Mouse (Mus musculus): ENCODE data around the gene Lst1. TPM values are rescaled to one million over a fixed set of nuclear protein-coding genes. Genes with fewer than 3 reads are reported as not detected.
A peak's percentile ranks its signal among the peaks of the same experiment; 100 is the strongest.
"Not testable (repeated sequence)": the region's sequence is repeated elsewhere in the genome, so short reads cannot be mapped to it uniquely, and the experiment has no call there.

Gene Lst1
- polyA plus RNA-seq (2015; fragmentation: Nextera tagmentation; extraction: Ambion mirVana) = 23.7 and 25.1 TPM in 2 replicates

- Histone ChIP-seq H3K9ac (no peak within 1 kb of the TSS), H3K4me2 (no peak within 1 kb of the TSS; the same call in 1 of the 2 replicates), H3K4me1 (peaks cover 9% of the 10 kb centered on the region), H3K4me3 (replicated peaks) (no peak within 1 kb of the TSS), H3K27me3 (replicated peaks) (no peaks in the 10 kb centered on the region), H3K27ac (peak within 1 kb of the TSS; percentile 31; the same call in 1 of the 2 replicates), H3K9me3 (no peaks in the 10 kb centered on the region), H3K36me3 (no peaks in the 10 kb centered on the region)
- 58% methylated on average over 7 of the region's 7 CpGs for WGBS
- no peak for ATAC-seq (ENCODE audit: insufficient read depth, low FRiP score, low read depth)
These were observed at the start of gene Lst1 for GRCm38 (mm10) chr17:35187959-35188610. Gene Lst1, minus strand, starts transcription at chr17:35188439.

DNA sequence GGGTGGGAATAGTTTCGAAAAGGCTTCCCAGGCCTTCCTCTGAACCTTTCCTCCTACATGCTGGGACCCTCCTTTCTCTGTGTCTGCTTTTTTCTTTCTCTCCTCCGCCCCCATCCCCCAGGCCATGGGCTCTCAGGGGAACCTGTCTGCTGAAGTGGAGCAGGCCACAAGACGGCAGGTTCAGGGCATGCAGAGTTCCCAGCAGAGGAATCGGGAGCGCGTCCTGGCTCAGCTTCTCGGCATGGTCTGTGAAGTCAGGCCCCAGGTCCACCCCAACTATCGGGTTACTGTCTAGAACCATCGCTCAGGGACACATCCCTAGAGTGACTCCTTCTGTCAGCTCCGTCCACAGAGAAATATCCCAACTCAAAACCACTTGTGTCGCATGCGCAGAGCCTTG is 49.3 kb upstream of the Lst1 start:
- no peak overlapping the region for H3K9ac ChIP-seq
- H3K27ac ChIP-seq = no peak overlapping the region
- no peak for ATAC-seq (ENCODE audit: insufficient read depth, low FRiP score, low read depth)
- no peaks in the 10 kb centered on the region for H3K36me3 ChIP-seq
- 90% methylated on average over 12 of the region's 12 CpGs for WGBS
- H3K9me3 ChIP-seq = no peaks in the 10 kb centered on the region
- H3K4me3 ChIP-seq (replicated peaks) = no peak overlapping the region
- no peak overlapping the region for H3K4me2 ChIP-seq
- peaks cover 34% of the 10 kb centered on the region for H3K4me1 ChIP-seq
- no peaks in the 10 kb centered on the region for H3K27me3 ChIP-seq (replicated peaks)

DNA sequence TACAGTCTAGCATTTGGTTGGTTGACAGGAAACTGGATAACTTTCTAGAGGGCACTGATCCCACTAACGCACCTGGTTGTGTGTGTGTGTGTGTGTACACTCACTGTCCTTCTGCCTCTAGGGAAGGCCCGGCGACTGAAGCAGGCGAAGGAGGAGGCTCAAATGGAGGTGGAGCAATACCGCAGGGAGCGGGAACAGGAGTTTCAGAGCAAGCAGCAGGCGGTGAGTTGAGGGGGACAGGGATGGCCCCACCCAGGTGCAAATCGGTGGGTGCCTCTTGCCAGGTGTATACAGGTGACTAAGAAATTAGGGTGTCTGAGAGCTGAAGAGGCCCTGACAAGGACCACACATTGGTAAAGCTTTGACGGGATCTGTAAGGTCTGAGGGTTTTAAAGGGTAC is 48.8 kb upstream of the Lst1 start:
- H3K9ac ChIP-seq = no peak overlapping the region

DNA sequence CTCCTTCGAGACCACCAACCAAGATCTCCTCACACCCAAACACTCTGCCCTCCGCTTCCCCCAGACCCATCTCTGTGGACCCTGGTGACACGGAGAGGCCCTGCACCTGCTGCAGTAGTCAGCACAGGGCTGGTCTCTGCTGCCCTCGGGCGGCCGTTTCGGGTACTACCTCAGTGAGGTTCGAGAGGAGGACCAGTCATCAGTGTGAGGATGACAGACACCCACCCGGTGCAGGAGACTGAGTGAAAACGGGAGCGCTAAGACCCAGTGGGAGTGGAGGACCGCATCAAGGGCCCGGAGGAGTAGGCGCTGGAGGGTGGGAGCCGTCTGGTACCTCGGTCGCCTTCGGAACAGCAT is 48.1 kb upstream of the Lst1 start:
- Histone ChIP-seq H3K9ac (peak overlapping the region; percentile 17; the same call in 1 of the 2 replicates), H3K4me3 (replicated peaks) (peak overlapping the region; percentile 58), H3K9me3 (no peaks in the 10 kb centered on the region), H3K4me1 (peaks cover 43% of the 10 kb centered on the region), H3K27ac (peak overlapping the region; percentile 95), H3K4me2 (peak overlapping the region; percentile 79), H3K36me3 (peaks cover under 1% of the 10 kb centered on the region; the same call in 1 of the 2 replicates), H3K27me3 (replicated peaks) (no peaks in the 10 kb centered on the region)
- peak; percentile 57 for ATAC-seq (ENCODE audit: insufficient read depth, low FRiP score, low read depth)
- under 1% methylated on average over 18 of the region's 18 CpGs for WGBS

More for the DNA sequence above, 48.8 kb upstream of the Lst1 start:
- Histone ChIP-seq H3K27ac (no peak overlapping the region), H3K4me3 (replicated peaks) (no peak overlapping the region), H3K9me3 (no peaks in the 10 kb centered on the region), H3K4me1 (peaks cover 39% of the 10 kb centered on the region), H3K27me3 (replicated peaks) (no peaks in the 10 kb centered on the region), H3K4me2 (no peak overlapping the region), H3K36me3 (no peaks in the 10 kb centered on the region)
- WGBS = 80% methylated on average over 9 of the region's 9 CpGs
- no peak for ATAC-seq (ENCODE audit: insufficient read depth, low FRiP score, low read depth)

- no peaks in the 10 kb centered on the region for H3K9me3 ChIP-seq
- peak within 1 kb of the TSS; percentile 70 for H3K9ac ChIP-seq
- peaks cover 41% of the 10 kb centered on the region for H3K4me1 ChIP-seq
- H3K4me3 ChIP-seq (replicated peaks) = peak within 1 kb of the TSS; percentile 58
- ATAC-seq (ENCODE audit: insufficient read depth, low FRiP score, low read depth) = peak; percentile 80
- H3K27me3 ChIP-seq (replicated peaks) = no peaks in the 10 kb centered on the region
- H3K36me3 ChIP-seq = peaks cover 5% of the 10 kb centered on the region; the same call in 1 of the 2 replicates
- peak within 1 kb of the TSS; percentile 79 for H3K4me2 ChIP-seq
- peak within 1 kb of the TSS; percentile 95 for H3K27ac ChIP-seq
- under 1% methylated on average over 35 of the region's 35 CpGs for WGBS
These were observed 47.6 kb upstream of the Lst1 start, which contains the start of gene Nfkbil1 for GRCm38 (mm10) chr17:35235614-35236389. Gene Nfkbil1, minus strand, starts transcription at chr17:35235792.

- no peak for ATAC-seq (ENCODE audit: insufficient read depth, low FRiP score, low read depth)
- Histone ChIP-seq H3K27me3 (replicated peaks) (no peaks in the 10 kb centered on the region), H3K9ac (peak overlapping the region; percentile 70)
These were observed 46.7 kb upstream of the Lst1 start for GRCm38 (mm10) chr17:35234903-35235302.

GRCm38 (mm10) chr17:35234090-35234489 is 45.9 kb upstream of the Lst1 start:
- H3K27me3 ChIP-seq (replicated peaks); H3K9me3 ChIP-seq; H3K9ac ChIP-seq; ATAC-seq (ENCODE audit: insufficient read depth, low FRiP score, low read depth): not testable (repeated sequence)
- 78% methylated on average over 7 of the region's 7 CpGs for WGBS
- Histone ChIP-seq H3K4me2 (peak overlapping the region; percentile 79), H3K36me3 (peaks cover 12% of the 10 kb centered on the region), H3K27ac (peak overlapping the region; percentile 95), H3K4me1 (peaks cover 39% of the 10 kb centered on the region), H3K4me3 (replicated peaks) (peak overlapping the region; percentile 58; the same call in 1 of the 2 replicates)

More at GRCm38 (mm10) chr17:35234903-35235302, 46.7 kb upstream of the Lst1 start:
- Histone ChIP-seq H3K4me2 (peak overlapping the region; percentile 79), H3K4me1 (peaks cover 34% of the 10 kb centered on the region), H3K36me3 (peaks cover 5% of the 10 kb centered on the region; the same call in 1 of the 2 replicates), H3K4me3 (replicated peaks) (peak overlapping the region; percentile 58), H3K27ac (peak overlapping the region; percentile 95), H3K9me3 (no peaks in the 10 kb centered on the region)
- WGBS = 2% methylated on average over 31 of the region's 31 CpGs

GRCm38 (mm10) chr17:35233114-35233980 is 45.1 kb upstream of the Lst1 start, which contains the start of gene Atp6v1g2:
Gene Atp6v1g2, plus strand, starts transcription at chr17:35233660.
- Histone ChIP-seq H3K9ac (peak within 1 kb of the TSS; percentile 22; the same call in 1 of the 2 replicates), H3K36me3 (peaks cover 13% of the 10 kb centered on the region), H3K4me1 (peaks cover 39% of the 10 kb centered on the region), H3K9me3 (no peaks in the 10 kb centered on the region), H3K4me2 (peak within 1 kb of the TSS; percentile 79), H3K27me3 (replicated peaks) (no peaks in the 10 kb centered on the region), H3K27ac (peak within 1 kb of the TSS; percentile 95), H3K4me3 (replicated peaks) (peak within 1 kb of the TSS; percentile 58; the same call in 1 of the 2 replicates)
- no peak for ATAC-seq (ENCODE audit: insufficient read depth, low FRiP score, low read depth)
- WGBS = 38% methylated on average over 18 of the region's 18 CpGs

DNA sequence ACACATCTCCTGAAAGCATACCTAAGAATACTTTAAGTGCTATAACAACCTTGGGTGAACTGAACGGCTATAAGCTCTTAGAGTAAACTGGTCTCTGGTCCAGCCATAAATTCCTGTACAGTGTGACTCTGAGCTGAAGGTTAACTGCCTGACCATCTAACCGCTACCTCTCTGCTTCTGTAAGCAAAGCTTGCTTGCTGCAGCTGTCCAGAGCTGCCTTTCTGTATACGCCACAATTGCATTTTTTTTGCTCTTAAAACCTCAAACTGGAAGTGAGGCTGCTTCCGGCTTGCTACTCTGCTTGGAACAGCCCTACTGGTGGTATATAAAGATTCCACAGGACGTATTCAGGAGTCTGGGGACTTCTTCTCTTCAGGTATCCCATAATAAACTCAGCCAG is 44.4 kb upstream of the Lst1 start:
- H3K4me2 ChIP-seq = peak overlapping the region; percentile 12; the same call in 1 of the 2 replicates

DNA sequence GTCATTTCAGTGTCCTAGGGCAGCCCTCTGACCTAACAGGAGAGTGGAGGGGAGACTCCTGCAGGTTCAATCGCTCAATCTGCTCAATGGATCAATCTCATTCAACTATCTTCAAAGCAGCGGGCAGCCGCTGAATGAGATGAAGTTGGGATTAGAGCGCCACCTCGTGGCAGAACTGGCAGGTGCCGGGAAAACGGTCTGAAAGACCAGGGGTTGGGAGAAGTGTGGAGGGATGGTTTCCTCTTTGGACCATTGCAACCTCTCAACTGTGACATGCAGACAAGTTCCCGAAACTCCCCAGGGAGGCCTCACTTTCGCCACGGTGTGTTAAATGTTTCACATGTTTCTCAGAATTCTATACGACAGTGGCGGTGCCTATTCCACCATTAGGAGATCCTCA is 43.8 kb upstream of the Lst1 start:
- Histone ChIP-seq H3K36me3 (peaks cover 13% of the 10 kb centered on the region), H3K4me2 (0 out of 2 replicates have a peak overlapping the region, but pooled peaks have one; percentile 12), H3K27me3 (replicated peaks) (no peaks in the 10 kb centered on the region), H3K4me1 (peaks cover 44% of the 10 kb centered on the region), H3K27ac (0 out of 2 replicates have a peak overlapping the region, but pooled peaks have one; percentile 95), H3K9me3 (no peaks in the 10 kb centered on the region), H3K4me3 (replicated peaks) (no peak overlapping the region), H3K9ac (no peak overlapping the region)
- no peak for ATAC-seq (ENCODE audit: insufficient read depth, low FRiP score, low read depth)
- 10% methylated on average over 12 of the region's 12 CpGs for WGBS

More for the DNA sequence above, 44.4 kb upstream of the Lst1 start:
- Histone ChIP-seq H3K9ac (no peak overlapping the region), H3K4me3 (replicated peaks) (no peak overlapping the region), H3K9me3 (no peaks in the 10 kb centered on the region), H3K4me1 (peaks cover 41% of the 10 kb centered on the region), H3K36me3 (peaks cover 13% of the 10 kb centered on the region), H3K27me3 (replicated peaks) (no peaks in the 10 kb centered on the region), H3K27ac (peak overlapping the region; percentile 95)
- no peak for ATAC-seq (ENCODE audit: insufficient read depth, low FRiP score, low read depth)
- whole genome bisulfite sequencing = 54% methylated on average over 5 of the region's 5 CpGs

- Histone ChIP-seq H3K4me2 (no peak overlapping the region), H3K4me1 (peaks cover 36% of the 10 kb centered on the region), H3K27ac (no peak overlapping the region), H3K9me3 (no peaks in the 10 kb centered on the region), H3K4me3 (replicated peaks) (no peak overlapping the region), H3K9ac (no peak overlapping the region), H3K27me3 (replicated peaks) (no peaks in the 10 kb centered on the region), H3K36me3 (peaks cover 13% of the 10 kb centered on the region)
- WGBS = 90% methylated on average over 10 of the region's 10 CpGs
- ATAC-seq (ENCODE audit: insufficient read depth, low FRiP score, low read depth) = no peak
These were observed 42.8 kb upstream of the Lst1 start for GRCm38 (mm10) chr17:35231022-35231421.

Measured in stomach, embryonic 15.5 days (tissue).